Mouse (Mus musculus) cerebellum, postnatal 10 days (tissue): ENCODE data around the gene Kyat3.
A peak's percentile ranks its signal among the peaks of the same experiment; 100 is the strongest.

Experiments
- DNase-seq, 2 experiments: peaks; one replicate each; pipeline ENCODE4 v3.0.0; 2021; ENCODE audit warnings: mixed read lengths in 2 of 2

The Kyat3 gene

GRCm38 (mm10) chr3:142747673-142748072 lies 46.8 kb downstream of the Kyat3 start:
- DNase-seq: no peak

- no peak for DNase-seq
These were observed 48.3 kb downstream of the Kyat3 start for GRCm38 (mm10) chr3:142749131-142749530.

GRCm38 (mm10) chr3:142755132-142755867 lies 54.4 kb downstream of the Kyat3 start:
- peak in 1 of 2 experiments; percentile 19 for DNase-seq

GRCm38 (mm10) chr3:142757841-142758240 lies 57.0 kb downstream of the Kyat3 start:
- DNase-seq: no peak

GRCm38 (mm10) chr3:142758593-142758992 lies 57.7 kb downstream of the Kyat3 start:
- no peak for DNase-seq

GRCm38 (mm10) chr3:142760356-142760755 lies 59.5 kb downstream of the Kyat3 start:
- no peak for DNase-seq

- DNase-seq: peak; percentile 97
These were observed 64.3 kb downstream of the Kyat3 start, which contains the start of gene Gtf2b for GRCm38 (mm10) chr3:142764995-142765777. Gtf2b (plus strand) TSS chr3:142765045.

- no peak for DNase-seq
These were observed 64.9 kb downstream of the Kyat3 start for GRCm38 (mm10) chr3:142765778-142766165.

GRCm38 (mm10) chr3:142768498-142768897 lies 67.6 kb downstream of the Kyat3 start:
- DNase-seq: no peak

GRCm38 (mm10) chr3:142770518-142770917 lies 69.7 kb downstream of the Kyat3 start:
- DNase-seq: no peak

- no peak for DNase-seq
These were observed 72.8 kb downstream of the Kyat3 start for GRCm38 (mm10) chr3:142773538-142774191.

- no peak for DNase-seq
These were observed 76.4 kb downstream of the Kyat3 start for GRCm38 (mm10) chr3:142777227-142777626.

- DNase-seq: no peak
These were observed 85.7 kb downstream of the Kyat3 start for GRCm38 (mm10) chr3:142786423-142787072.

- no peak for DNase-seq
These were observed 94.7 kb downstream of the Kyat3 start for GRCm38 (mm10) chr3:142795587-142795986.
